Mouse (Mus musculus): ENCODE results near the gene Slc7a1.

Gene Slc7a1

GRCm38 (mm10) chr5:148392831-148393230 lies 6.9 kb downstream of the Slc7a1 start:
- DNase-seq (ENCODE audit: low read depth, low spot score), result no peak

DNA sequence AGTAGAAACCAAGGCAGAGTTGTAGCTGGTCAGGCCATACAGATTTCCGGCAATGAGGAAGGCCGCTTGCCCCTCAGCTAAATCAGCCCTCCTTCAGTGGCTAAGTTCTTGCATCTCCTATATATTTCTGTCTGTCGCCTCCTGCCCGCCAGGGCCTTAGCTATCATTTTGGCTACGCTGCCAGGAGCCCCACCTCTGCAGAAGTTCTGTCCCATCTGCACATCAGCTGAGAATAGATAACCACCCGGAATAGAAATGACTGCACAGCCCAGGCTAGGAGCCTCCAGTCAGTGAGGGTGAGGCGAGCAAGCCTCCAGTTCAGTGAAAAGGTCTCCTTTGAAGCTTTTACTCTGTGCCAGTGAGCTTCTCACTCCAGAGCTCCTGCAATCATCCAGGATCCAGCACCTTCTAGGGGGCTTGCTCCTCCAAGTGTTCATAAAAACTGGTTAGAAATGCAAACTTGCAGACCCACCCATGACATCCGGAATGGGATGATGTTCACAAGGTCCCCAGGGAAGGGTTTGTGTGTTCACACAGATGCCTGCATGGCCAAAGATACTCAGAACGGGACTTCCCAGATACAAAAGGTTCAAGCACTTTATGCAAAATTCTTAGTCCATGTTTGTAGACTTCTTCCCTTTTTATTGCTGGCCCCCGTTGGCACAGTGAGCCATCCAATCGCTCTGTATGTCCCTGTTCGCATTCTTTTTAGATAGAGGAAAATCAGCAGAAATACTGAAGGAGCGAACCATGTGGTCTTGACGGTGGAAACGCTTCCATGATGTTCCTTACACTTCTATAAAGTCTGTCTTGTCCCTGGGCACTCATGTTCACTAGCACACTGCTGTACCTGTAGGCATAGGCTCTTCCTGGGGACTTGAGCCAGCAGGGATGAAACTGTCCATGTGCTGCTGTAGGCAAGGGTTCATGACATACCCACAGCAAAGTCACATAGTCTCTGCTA lies 10.4 kb downstream of the Slc7a1 start:
- DNase-seq (ENCODE audit: low read depth, low spot score), result no peak

- DNase-seq (ENCODE audit: low read depth, low spot score), result no peak
These were observed 11.3 kb downstream of the Slc7a1 start for GRCm38 (mm10) chr5:148388251-148389006.

DNA sequence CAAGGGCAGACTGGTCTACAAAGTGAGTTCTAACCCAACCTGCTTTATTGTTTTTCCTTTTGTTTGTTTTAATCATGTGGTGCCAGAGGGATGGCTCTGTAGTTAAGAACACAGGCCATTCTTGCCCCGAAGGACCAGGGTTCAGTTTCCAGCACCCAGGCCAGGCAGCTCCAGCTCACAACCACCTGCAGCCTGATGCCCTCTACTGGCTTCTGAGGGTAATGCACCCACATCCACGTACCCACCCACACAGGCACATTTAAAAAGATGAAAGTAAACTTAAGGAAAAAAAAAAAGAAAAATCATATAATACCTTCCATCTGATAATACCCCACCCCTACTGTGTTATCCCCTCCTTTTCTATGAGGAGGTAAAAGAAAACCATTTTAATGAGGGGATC lies 11.9 kb downstream of the Slc7a1 start:
- DNase-seq (ENCODE audit: low read depth, low spot score), result no peak

DNA sequence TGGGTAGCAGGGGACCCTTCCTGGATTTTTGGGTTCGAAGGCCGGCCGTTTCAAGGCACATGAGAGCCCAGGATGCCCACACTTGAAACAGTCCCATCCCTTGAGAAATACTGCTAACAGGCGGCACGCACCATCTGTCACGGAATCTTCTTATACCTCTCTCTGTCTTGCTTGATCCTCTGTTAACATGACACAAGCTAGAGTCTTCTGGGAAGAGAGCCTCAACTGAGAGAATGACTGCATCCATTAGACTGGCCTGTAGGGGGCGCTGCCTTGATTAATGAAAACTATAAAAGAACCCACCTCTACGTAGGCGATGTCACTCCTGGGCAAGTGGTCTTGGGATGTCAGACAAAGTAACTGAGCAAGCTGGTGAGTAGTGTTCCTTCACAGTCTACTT lies 13.2 kb downstream of the Slc7a1 start:
- no peak for DNase-seq (ENCODE audit: low read depth, low spot score)

GRCm38 (mm10) chr5:148384501-148385055 lies 15.1 kb downstream of the Slc7a1 start:
- DNase-seq (ENCODE audit: low read depth, low spot score), result no peak

DNA sequence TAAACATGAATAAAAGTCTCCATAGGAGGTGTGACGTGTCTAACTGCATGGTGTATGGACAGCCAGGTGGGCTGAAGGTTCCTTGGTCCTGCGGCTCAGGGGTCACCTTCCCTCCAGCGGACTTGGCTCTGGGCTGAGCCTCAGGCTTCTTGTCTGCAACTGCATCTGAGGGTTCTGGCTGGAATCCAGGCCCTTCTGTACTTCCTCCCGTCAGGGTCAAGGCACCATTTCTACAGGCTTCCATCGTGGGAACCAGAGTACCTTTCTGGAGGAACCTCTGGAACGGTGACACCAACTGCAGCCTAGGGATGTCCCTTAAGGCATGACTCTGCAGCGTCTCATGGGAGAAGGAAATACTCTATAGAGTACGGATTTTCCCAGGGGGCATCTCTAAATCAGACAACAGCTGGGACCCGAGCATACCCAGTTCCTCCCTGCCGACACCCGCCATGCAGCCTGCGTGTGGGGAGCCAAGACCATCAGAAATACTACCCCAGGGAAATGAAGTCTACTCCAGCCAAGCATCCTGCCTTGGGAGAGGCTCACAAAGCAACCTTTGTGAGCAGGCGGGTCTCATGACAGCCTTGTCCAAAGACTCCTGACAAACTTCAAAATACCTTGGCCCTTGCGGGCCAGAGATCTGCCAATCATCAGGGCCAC lies 15.7 kb downstream of the Slc7a1 start:
- DNase-seq (ENCODE audit: low read depth, low spot score), result no peak

- no peak for DNase-seq (ENCODE audit: low read depth, low spot score)
These were observed 18.6 kb downstream of the Slc7a1 start for GRCm38 (mm10) chr5:148381083-148381482.

DNA sequence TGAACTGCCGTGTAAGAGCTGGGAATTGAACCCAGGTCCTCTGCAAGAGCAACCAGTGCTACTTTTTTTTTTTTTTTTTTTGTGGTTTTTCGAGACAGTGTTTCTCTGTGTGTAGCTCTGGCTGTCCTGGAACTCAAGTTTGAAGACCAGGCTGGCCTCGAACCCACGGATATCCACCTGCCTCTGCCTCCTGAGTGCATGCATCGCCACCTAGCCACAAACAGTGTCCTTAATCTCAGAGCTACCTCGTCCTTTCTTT lies 19.5 kb downstream of the Slc7a1 start:
- no peak for DNase-seq (ENCODE audit: low read depth, low spot score)

- DNase-seq (ENCODE audit: low read depth, low spot score), result no peak
These were observed 20.1 kb downstream of the Slc7a1 start for GRCm38 (mm10) chr5:148379455-148380245.

- no peak for DNase-seq (ENCODE audit: low read depth, low spot score)
These were observed 21.0 kb downstream of the Slc7a1 start for GRCm38 (mm10) chr5:148378707-148379106.

DNA sequence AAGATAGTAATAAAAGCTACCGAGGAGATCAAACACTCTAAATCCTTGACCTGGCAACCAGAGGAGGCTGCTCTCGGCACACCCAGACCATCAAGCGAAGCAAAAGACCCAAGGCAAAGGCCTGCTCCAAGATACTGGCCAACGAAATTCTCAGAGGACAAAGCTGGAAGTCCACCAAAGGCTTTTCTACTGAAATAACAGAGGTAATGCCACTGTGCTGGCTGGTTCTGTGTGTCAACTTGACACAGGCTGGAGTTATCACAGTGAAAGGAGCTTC lies 21.5 kb downstream of the Slc7a1 start:
- DNase-seq (ENCODE audit: low read depth, low spot score), result no peak

- DNase-seq (ENCODE audit: low read depth, low spot score), result no peak
These were observed 22.1 kb downstream of the Slc7a1 start for GRCm38 (mm10) chr5:148377439-148378231.

DNA sequence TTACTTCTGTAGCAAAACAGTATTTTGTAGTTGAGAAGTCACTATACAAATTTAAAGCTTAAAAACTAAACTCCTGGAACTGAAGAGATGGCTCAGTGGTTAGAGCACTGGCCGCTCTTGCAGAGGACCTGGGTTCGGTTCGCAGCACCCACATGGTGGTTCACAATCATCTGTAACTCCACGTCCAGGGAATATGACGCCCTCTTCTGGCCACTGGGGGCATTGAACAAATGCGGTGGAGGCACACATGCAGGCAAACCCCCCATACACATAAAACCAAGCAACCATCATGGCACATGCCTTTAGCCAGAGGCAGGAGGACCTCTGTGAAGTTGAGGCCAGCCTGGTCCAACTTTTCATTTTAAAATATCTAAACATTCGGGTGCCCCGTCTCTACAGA lies 23.3 kb downstream of the Slc7a1 start:
- no peak for DNase-seq (ENCODE audit: low read depth, low spot score)

GRCm38 (mm10) chr5:148375480-148375879 lies 24.2 kb downstream of the Slc7a1 start:
- no peak for DNase-seq (ENCODE audit: low read depth, low spot score)

DNA sequence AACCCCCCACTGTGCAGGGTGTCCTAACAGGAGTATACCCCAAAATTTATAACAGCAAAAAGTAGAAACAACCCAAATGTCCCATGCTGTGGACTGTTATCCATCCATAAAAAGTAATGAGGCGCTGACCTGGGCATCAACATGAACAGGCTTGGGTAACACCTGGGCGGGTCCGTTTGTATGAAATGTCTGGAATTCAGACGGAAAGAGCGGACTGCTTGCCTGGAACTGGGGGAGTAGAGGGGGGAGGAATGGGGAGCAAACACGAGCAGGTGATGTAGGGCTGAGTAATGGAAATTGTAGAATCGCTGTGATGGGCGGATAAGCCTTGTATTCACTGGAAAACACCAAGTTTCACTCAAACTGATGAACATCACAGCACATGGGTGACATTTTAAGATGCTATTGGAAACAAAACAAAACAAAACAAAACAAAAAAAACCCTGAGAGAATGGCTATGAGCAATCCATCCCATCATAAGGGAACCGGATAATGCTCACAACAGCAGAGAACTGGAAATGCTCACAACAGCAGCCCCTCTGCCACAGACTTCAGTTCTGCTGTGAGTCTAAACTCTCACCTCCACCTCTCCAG lies 26.5 kb downstream of the Slc7a1 start:
- DNase-seq (ENCODE audit: low read depth, low spot score), result no peak

GRCm38 (mm10) chr5:148372005-148372917 lies 27.4 kb downstream of the Slc7a1 start:
- DNase-seq (ENCODE audit: low read depth, low spot score), result no peak

DNA sequence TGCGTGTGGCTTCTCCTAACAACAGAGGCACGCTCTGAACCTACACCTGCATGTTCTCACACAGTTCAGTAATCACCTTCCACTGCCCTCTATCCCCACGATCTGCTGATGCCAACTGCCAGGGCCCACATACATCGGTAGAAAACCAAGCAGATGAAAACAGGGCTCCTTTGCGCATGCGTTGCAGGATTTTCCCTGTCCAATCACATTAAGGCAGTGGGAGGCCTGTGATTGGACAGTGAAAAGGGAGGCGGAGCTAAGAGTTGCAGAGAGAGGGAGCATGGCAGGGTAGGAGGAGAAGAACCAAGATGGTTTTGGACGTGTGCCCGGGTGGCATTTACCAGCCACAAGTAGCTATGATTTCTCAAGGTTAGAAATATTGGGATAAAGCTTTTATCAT lies 28.3 kb downstream of the Slc7a1 start:
- no peak for DNase-seq (ENCODE audit: low read depth, low spot score)

- DNase-seq (ENCODE audit: low read depth, low spot score), result no peak
These were observed 29.1 kb downstream of the Slc7a1 start for GRCm38 (mm10) chr5:148370624-148371023.
